Mouse (Mus musculus): ENCODE data around the gene Vamp5. TPM values are rescaled to one million over a fixed set of nuclear protein-coding genes. Genes with fewer than 3 reads are reported as not detected.

The Vamp5 gene
- total and polyA plus RNA-seq, 3 experiments = 465 to 593 TPM; not detected in 1

DNA sequence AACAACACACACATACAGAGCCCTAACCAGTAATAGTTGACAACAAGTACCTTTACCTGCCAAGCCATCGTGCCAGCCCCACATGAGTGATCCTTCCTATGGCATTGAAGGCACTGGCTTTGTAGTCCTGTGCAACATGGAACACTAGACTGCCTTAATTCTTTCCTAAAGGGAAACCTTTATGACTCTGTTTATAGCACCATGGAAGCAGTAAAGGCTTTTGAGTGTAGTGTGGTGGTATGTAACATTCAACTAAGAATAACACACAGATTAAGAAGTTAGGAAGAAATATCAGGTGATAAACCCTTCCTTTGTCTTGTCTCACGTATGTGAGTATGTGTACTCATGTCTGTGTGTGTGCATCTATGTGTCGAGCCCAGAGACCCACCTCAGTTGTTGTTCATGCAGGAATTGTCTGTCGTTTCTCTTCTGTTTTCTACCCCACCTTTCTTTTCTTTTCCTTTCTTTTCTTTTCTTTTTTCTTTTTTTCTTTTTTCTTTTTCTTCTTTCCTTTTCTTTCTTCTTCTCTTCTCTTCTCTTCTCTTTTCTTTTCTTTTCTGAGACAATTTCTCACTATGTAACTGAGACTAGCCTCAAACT lies 13.3 kb downstream of the Vamp5 start, which contains the start of gene Rnf181:
TSS of gene Rnf181 (minus strand) at position 113 of the 600 bp plus-strand sequence.
- Histone ChIP-seq H3K79me2 (ENCODE audit: control insufficient read depth, insufficient read depth, low read length, poor library complexity) (peaks cover 2% of the 10 kb centered on the region), H3K36me3 (ENCODE audit: control insufficient read depth in 1 of 2, insufficient read depth in 2 of 2, low read length in 2 of 2) (peaks cover 1 to 12% of the 10 kb centered on the region in 2 experiments; a peak in 3 of 4 replicates), H3K9ac (ENCODE audit: control insufficient read depth, low read depth, low read length, poor library complexity, severe bottlenecking) (no peak within 1 kb of the TSS), H3K4me1 (ENCODE audit: control insufficient read depth in 1 of 2, insufficient read depth in 2 of 2, low read length in 2 of 2) (peaks cover 0 to 12% of the 10 kb centered on the region in 2 experiments; a peak in 2 of 4 replicates), H3K9me3 (replicated peaks; ENCODE audit: insufficient read depth, low read length) (no peaks in the 10 kb centered on the region), H3K27ac (ENCODE audit: control insufficient read depth, low read depth, low read length) (0 out of 2 replicates have a peak within 1 kb of the TSS, but pooled peaks have one; percentile 15), H3K27me3 (ENCODE audit: control insufficient read depth in 1 of 2, insufficient read depth in 2 of 2, low read length in 2 of 2) (no peaks in the 10 kb centered on the region), H3K4me3 (ENCODE audit: control insufficient read depth in 1 of 2, insufficient read depth in 1 of 2, low read depth in 2 of 2, low read length in 2 of 2) (no peak within 1 kb of the TSS)
- DNase-seq (ENCODE audit: low read depth, low spot score) = no peak
- TF ChIP-seq JUND (IDR thresholded peaks at IDR 0.05; ENCODE audit: low read depth, low read length) (no peak), CHD1 (IDR thresholded peaks at IDR 0.05; ENCODE audit: low read depth, low read length) (no peak), HCFC1 (IDR thresholded peaks at IDR 0.05; ENCODE audit: low read depth, low read length) (no peak), USF2 (IDR thresholded peaks at IDR 0.05; ENCODE audit: borderline replicate concordance in 1 of 2, insufficient read depth in 1 of 2, low read depth in 1 of 2, low read length in 2 of 2) (no peak), TBP (IDR thresholded peaks at IDR 0.05; ENCODE audit: low read depth, low read length) (no peak), CTCF (IDR thresholded peaks at IDR 0.05 in 2 of 3, conservative IDR thresholded peaks at IDR 0.05 in 1 of 3; ENCODE audit: control insufficient read depth in 1 of 3, insufficient read depth in 1 of 3, low read depth in 2 of 3, low read length in 3 of 3, poor library complexity in 1 of 3, severe bottlenecking in 1 of 3) (no peak), MAFK (IDR thresholded peaks at IDR 0.05; ENCODE audit: borderline replicate concordance, low read depth, low read length) (no peak), POLR2AphosphoS2 (IDR thresholded peaks at IDR 0.05; ENCODE audit: low read length) (peak; percentile 95), TCF12 (IDR thresholded peaks at IDR 0.05; ENCODE audit: low read depth, low read length) (no peak), POLR2AphosphoS5 (IDR thresholded peaks at IDR 0.05; ENCODE audit: borderline replicate concordance, low read depth, low read length) (peak; percentile 62; the same call in 1 of the 2 replicates), ZNF384 (IDR thresholded peaks at IDR 0.05; ENCODE audit: low read depth, low read length) (no peak), GABPA (IDR thresholded peaks at IDR 0.05; ENCODE audit: low read depth, low read length) (no peak), ZMIZ1 (IDR thresholded peaks at IDR 0.05; ENCODE audit: low read depth, low read length) (peak; percentile 78), MYC (IDR thresholded peaks at IDR 0.05; ENCODE audit: low read depth, low read length) (no peak), TAL1 (IDR thresholded peaks at IDR 0.05; ENCODE audit: low read length) (no peak), SMC3 (IDR thresholded peaks at IDR 0.05; ENCODE audit: low read depth, low read length) (0 out of 2 replicates have a peak, but pooled peaks have one; percentile 14), UBTF (IDR thresholded peaks at IDR 0.05; ENCODE audit: borderline replicate concordance, insufficient read depth, low read depth, low read length) (no peak), MAZ (IDR thresholded peaks at IDR 0.05; ENCODE audit: low read depth, low read length) (no peak), USF1 (IDR thresholded peaks at IDR 0.05; ENCODE audit: low read depth, low read length) (no peak), MYB (IDR thresholded peaks at IDR 0.05; ENCODE audit: low read depth, low read length) (peak; percentile 26; the same call in 1 of the 2 replicates), ZKSCAN1 (IDR thresholded peaks at IDR 0.05; ENCODE audit: low read depth, low read length) (no peak), E2F4 (IDR thresholded peaks at IDR 0.05; ENCODE audit: borderline replicate concordance, low read depth, low read length) (no peak), MXI1 (IDR thresholded peaks at IDR 0.05; ENCODE audit: low read depth, low read length) (no peak), SIN3A (IDR thresholded peaks at IDR 0.05; ENCODE audit: low read length) (no peak), KAT2A (conservative IDR thresholded peaks at IDR 0.05; ENCODE audit: low read depth, low read length) (no peak; the same call in 1 of the 2 replicates), GATA1 (IDR thresholded peaks at IDR 0.05; ENCODE audit: low read depth, low read length) (no peak), EP300 (IDR thresholded peaks at IDR 0.05; ENCODE audit: low read depth in 1 of 2, low read length in 2 of 2) (no peak), NRF1 (IDR thresholded peaks at IDR 0.05; ENCODE audit: insufficient read depth, low read depth, low read length, poor library complexity, severe bottlenecking) (no peak), CHD2 (IDR thresholded peaks at IDR 0.05; ENCODE audit: low read length) (no peak; the same call in 1 of the 2 replicates), ELF1 (IDR thresholded peaks at IDR 0.05; ENCODE audit: low read depth, low read length) (no peak), ZC3H11A (IDR thresholded peaks at IDR 0.05; ENCODE audit: low read depth, low read length) (no peak), ETS1 (IDR thresholded peaks at IDR 0.05; ENCODE audit: low read depth, low read length) (no peak), POLR2A (IDR thresholded peaks at IDR 0.05; ENCODE audit: control insufficient read depth in 1 of 2, insufficient read depth in 1 of 2, low read depth in 1 of 2, low read length in 2 of 2, poor library complexity in 1 of 2) (peak in 1 of 2 experiments; percentile 4; a peak in 1 of 4 replicates), MAX (IDR thresholded peaks at IDR 0.05; ENCODE audit: low read length) (no peak), NELFE (IDR thresholded peaks at IDR 0.05; ENCODE audit: low read depth, low read length) (no peak; the same call in 1 of the 2 replicates), MEF2A (IDR thresholded peaks at IDR 0.05; ENCODE audit: extremely low read depth, insufficient replicate concordance, low read depth, low read length, poor library complexity, severe bottlenecking) (no peak), BHLHE40 (IDR thresholded peaks at IDR 0.05; ENCODE audit: borderline replicate concordance, low read depth, low read length) (no peak)

Data from MEL (cell line).